In genomic region chr6:38914181-38914580, GRCm38 (mm10) we compare ENCODE assay signal across 23 mouse cellular contexts. TPM values are rescaled to one million over a fixed set of nuclear protein-coding genes. Genes with fewer than 3 reads are reported as not detected.
DNase-seq lines count a peak whose midpoint lies in the region; ATAC-seq and TF ChIP-seq lines count a peak whose summit lies in the region.
"Had no signal": no experiment of that assay in that cellular context is flagged by ENCODE, and none has a peak within 500 bp of the region (broad histone marks: within the 10 kb centered on the region; RNA-seq: fewer than 3 reads in every experiment).

No protein-coding gene starts in this region.

- H3K27me3 ChIP-seq in hindbrain, embryonic 10.5 days (ENCODE audit: insufficient read depth, poor library complexity, severe bottlenecking), result no peaks in the 10 kb centered on the region
- 0 out of 2 replicates have a peak, but pooled peaks cover 3% of the 10 kb centered on the region for H3K27me3 ChIP-seq in hindbrain, embryonic 13.5 days
- H3K27me3 ChIP-seq in hindbrain, postnatal 0 days (ENCODE audit: insufficient read depth, low read length), result no peaks in the 10 kb centered on the region
- no peaks in the 10 kb centered on the region for H3K27me3 ChIP-seq in midbrain, embryonic 14.5 days (ENCODE audit: control insufficient read depth, insufficient read depth, low read length)
- H3K27me3 ChIP-seq: heart, embryonic 15.5 days; intestine, embryonic 15.5 days; neural tube, embryonic 15.5 days had no signal

- H3K4me1 ChIP-seq in hindbrain, embryonic 10.5 days (replicated peaks), result peaks cover 34% of the 10 kb centered on the region
- H3K4me1 ChIP-seq in hindbrain, embryonic 13.5 days (replicated peaks), result peaks cover 19% of the 10 kb centered on the region
- H3K4me1 ChIP-seq in hindbrain, postnatal 0 days (ENCODE audit: insufficient read depth, low read length), result 0 out of 2 replicates have a peak, but pooled peaks cover 3% of the 10 kb centered on the region
- peaks cover 17% of the 10 kb centered on the region; the same call in 1 of the 2 replicates for H3K4me1 ChIP-seq in midbrain, embryonic 14.5 days (ENCODE audit: control insufficient read depth, insufficient read depth, low read length)
- H3K4me1 ChIP-seq: limb, embryonic 10.5 days had no signal

- ATAC-seq in hindbrain, embryonic 13.5 days (ENCODE audit: low FRiP score), result no peak
- ATAC-seq in hindbrain, postnatal 0 days, result no peak
- ATAC-seq in midbrain, embryonic 14.5 days (ENCODE audit: low FRiP score, low TSS enrichment), result no peak
- ATAC-seq: intestine, embryonic 15.5 days had no signal

- no peaks in the 10 kb centered on the region for H3K9me3 ChIP-seq in hindbrain, embryonic 10.5 days
- no peaks in the 10 kb centered on the region for H3K9me3 ChIP-seq in hindbrain, embryonic 13.5 days
- no peaks in the 10 kb centered on the region for H3K9me3 ChIP-seq in hindbrain, postnatal 0 days (ENCODE audit: low read length)
- no peaks in the 10 kb centered on the region for H3K9me3 ChIP-seq in midbrain, embryonic 14.5 days (ENCODE audit: control insufficient read depth, low read length)
- H3K9me3 ChIP-seq: embryonic facial prominence, embryonic 10.5 days; heart, embryonic 15.5 days; intestine, embryonic 15.5 days; limb, embryonic 10.5 days; neural tube, embryonic 15.5 days had no signal

- no peak overlapping the region for H3K9ac ChIP-seq in hindbrain, embryonic 13.5 days
- H3K9ac ChIP-seq in hindbrain, postnatal 0 days (replicated peaks; ENCODE audit: low read length), result no peak overlapping the region
- H3K9ac ChIP-seq in midbrain, embryonic 14.5 days (replicated peaks; ENCODE audit: low read length), result no peak overlapping the region; the same call in 1 of the 2 replicates
- H3K9ac ChIP-seq: heart, embryonic 15.5 days; intestine, embryonic 15.5 days; neural tube, embryonic 15.5 days had no signal

- no peak overlapping the region for H3K4me3 ChIP-seq in hindbrain, embryonic 10.5 days
- H3K4me3 ChIP-seq in hindbrain, embryonic 13.5 days, result no peak overlapping the region
- no peak overlapping the region for H3K4me3 ChIP-seq in hindbrain, postnatal 0 days (ENCODE audit: low read length)
- no peak overlapping the region for H3K4me3 ChIP-seq in midbrain, embryonic 14.5 days (replicated peaks; ENCODE audit: low read depth, low read length)
- H3K4me3 ChIP-seq: embryonic facial prominence, embryonic 10.5 days; heart, embryonic 15.5 days; intestine, embryonic 15.5 days; limb, embryonic 10.5 days; neural tube, embryonic 15.5 days had no signal

- H3K27ac ChIP-seq in hindbrain, embryonic 10.5 days, result peak overlapping the region; percentile 59; the same call in 1 of the 2 replicates
- H3K27ac ChIP-seq in hindbrain, embryonic 13.5 days, result no peak overlapping the region
- H3K27ac ChIP-seq in hindbrain, postnatal 0 days, result peak overlapping the region; percentile 22; the same call in 1 of the 2 replicates
- peak overlapping the region; percentile 56; the same call in 1 of the 2 replicates for H3K27ac ChIP-seq in midbrain, embryonic 14.5 days (replicated peaks; ENCODE audit: low read depth, low read length)
- H3K27ac ChIP-seq: embryonic facial prominence, embryonic 10.5 days; heart, embryonic 15.5 days; intestine, embryonic 15.5 days; limb, embryonic 10.5 days; neural tube, embryonic 15.5 days had no signal

- DNase-seq in hindbrain, embryonic 10.5 days (ENCODE audit: low spot score), result no peak
- DNase-seq in brain, adult 2 months (ENCODE audit: low read depth, low spot score), result peak; percentile 42
- DNase-seq in hindbrain, postnatal 0 days (ENCODE audit: low spot score), result no peak
- peak; percentile 49 for DNase-seq in midbrain, embryonic 14.5 days
- no peak for DNase-seq in thymus, postnatal 0 days (ENCODE audit: low spot score)
- DNase-seq in gastrocnemius, adult 8-10 months (ENCODE audit: low spot score in 2 of 2), result no peak
- DNase-seq: adrenal gland, postnatal 36 days; B cell, adult 2 months; cerebellum, adult 8-10 months; gastrocnemius, postnatal 10 days; heart, adult 18-20 months; heart, postnatal 4 days; kidney, adult 9 months; kidney, postnatal 25 days; lung, adult 18-20 months; lung, postnatal 14 days; right cerebral cortex, postnatal 14 days had no signal

- TF ChIP-seq CTCF in hindbrain, postnatal 0 days (IDR thresholded peaks at IDR 0.05; ENCODE audit: low read depth), result no peak

- H3K4me2 ChIP-seq in hindbrain, embryonic 13.5 days, result no peak overlapping the region
- no peak overlapping the region for H3K4me2 ChIP-seq in hindbrain, postnatal 0 days (ENCODE audit: low read depth, low read length)
- H3K4me2 ChIP-seq in midbrain, embryonic 14.5 days (ENCODE audit: low read length), result no peak overlapping the region
- H3K4me2 ChIP-seq: heart, embryonic 15.5 days; intestine, embryonic 15.5 days; neural tube, embryonic 15.5 days had no signal

- 85% methylated on average over 10 of the region's 10 CpGs for WGBS in hindbrain, embryonic 10.5 days
- 79% methylated on average over 10 of the region's 10 CpGs for WGBS in hindbrain, embryonic 13.5 days
- 70% methylated on average over 10 of the region's 10 CpGs for WGBS in hindbrain, postnatal 0 days
- 40% methylated on average over 10 of the region's 10 CpGs for WGBS in midbrain, embryonic 14.5 days

- no peaks in the 10 kb centered on the region for H3K36me3 ChIP-seq in hindbrain, embryonic 10.5 days
- no peaks in the 10 kb centered on the region for H3K36me3 ChIP-seq in hindbrain, embryonic 13.5 days
- H3K36me3 ChIP-seq in hindbrain, postnatal 0 days (ENCODE audit: insufficient read depth, low read length), result no peaks in the 10 kb centered on the region
- H3K36me3 ChIP-seq in midbrain, embryonic 14.5 days (ENCODE audit: control insufficient read depth, insufficient read depth, low read length), result no peaks in the 10 kb centered on the region
- H3K36me3 ChIP-seq: embryonic facial prominence, embryonic 10.5 days; heart, embryonic 15.5 days; intestine, embryonic 15.5 days; limb, embryonic 10.5 days; neural tube, embryonic 15.5 days had no signal

RNA-seq across cellular contexts. Expression of gene Hipk2, which starts 38.2 kb away (rescaled TPM):
- polyA plus RNA-seq in hindbrain, embryonic 10.5 days (2016; fragmentation: Nextera tagmentation; extraction: Ambion mirVana), result 28.5 and 29.6 TPM in 2 replicates
- polyA plus RNA-seq in hindbrain, embryonic 13.5 days (2015; fragmentation: Nextera tagmentation; extraction: Ambion mirVana), result 39.6 and 42.1 TPM in 2 replicates
- total RNA-seq in hindbrain, postnatal 0 days (2014; rRNA removed), result 60.3 and 67.8 TPM in 2 replicates
- polyA plus RNA-seq in hindbrain, postnatal 0 days (2015; fragmentation: Nextera tagmentation; extraction: Ambion mirVana), result 24.9 and 25.3 TPM in 2 replicates
- polyA plus RNA-seq in midbrain, embryonic 14.5 days (2014; fragmentation: Nextera tagmentation; extraction: Ambion mirVana), result 35.1 and 41.3 TPM in 2 replicates
- 3.1 and 7.1 TPM in 2 replicates for polyA plus RNA-seq in thymus, postnatal 0 days (2015; fragmentation: Nextera tagmentation; extraction: Ambion mirVana)
- 100 to 1,000 TPM in 2 of 4 experiments, 10 to 100 TPM in 2; 65.2 to 144 (median 96.6) TPM for total RNA-seq in gastrocnemius, adult 8-10 months (2022)

RNA-seq across cellular contexts. Expression of gene Tbxas1, which starts 39.0 kb away (rescaled TPM):
- 1.1 and 1.9 TPM in 2 replicates for polyA plus RNA-seq in hindbrain, embryonic 10.5 days (2016; fragmentation: Nextera tagmentation; extraction: Ambion mirVana)
- polyA plus RNA-seq in hindbrain, embryonic 13.5 days (2015; fragmentation: Nextera tagmentation; extraction: Ambion mirVana), result 2.6 and 2.7 TPM in 2 replicates
- total RNA-seq in hindbrain, postnatal 0 days (2014; rRNA removed), result 2.0 and 4.3 TPM in 2 replicates
- 2.1 and 2.4 TPM in 2 replicates for polyA plus RNA-seq in hindbrain, postnatal 0 days (2015; fragmentation: Nextera tagmentation; extraction: Ambion mirVana)
- polyA plus RNA-seq in midbrain, embryonic 14.5 days (2014; fragmentation: Nextera tagmentation; extraction: Ambion mirVana), result 0.69 and 1.6 TPM in 2 replicates
- polyA plus RNA-seq in thymus, postnatal 0 days (2015; fragmentation: Nextera tagmentation; extraction: Ambion mirVana), result 2.0 and 2.5 TPM in 2 replicates
- total RNA-seq in gastrocnemius, adult 8-10 months (2022), result under 1 TPM; 0.51 to 0.80 (median 0.56) TPM

Comparison
In these comparisons a context has a peak if more than half of its experiments do, and no peak if none do; other contexts are left out.
1. DNase-seq: peak in brain, adult 2 months (single experiment) and midbrain, embryonic 14.5 days (single experiment); none in hindbrain, embryonic 10.5 days (single experiment), hindbrain, postnatal 0 days (single experiment), thymus, postnatal 0 days (single experiment) and gastrocnemius, adult 8-10 months (0 of 2).